ENCODE assay signal across 20 mouse cellular contexts in the genomic region with DNA sequence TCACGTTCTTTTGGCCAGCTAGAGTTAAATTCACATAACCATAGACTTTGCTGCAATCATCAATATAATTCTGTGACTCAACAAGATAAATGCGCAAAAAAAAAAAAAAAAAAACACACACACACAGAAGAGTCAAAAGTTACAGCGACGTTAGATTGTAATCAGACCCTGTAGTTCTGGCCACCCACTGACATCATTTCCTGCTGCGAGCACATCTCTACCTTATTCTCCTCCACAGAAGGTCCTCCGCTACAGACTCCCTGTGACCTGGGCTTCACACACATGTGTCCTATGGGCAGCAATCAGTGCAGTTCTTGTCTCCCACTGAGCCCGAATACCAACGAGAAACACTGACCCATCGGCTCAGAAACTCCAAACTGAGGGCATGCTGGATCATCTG.
DNase-seq lines count a peak whose midpoint lies in the region; ATAC-seq lines count a peak whose summit lies in the region.
"Had no signal": no experiment of that assay in that cellular context is flagged by ENCODE, and none has a peak within 500 bp of the region (broad histone marks: within the 10 kb centered on the region; RNA-seq: fewer than 3 reads in every experiment).

No protein-coding gene starts in this region.

- WGBS in forebrain, embryonic 15.5 days, result 88% methylated on average over 9 of the region's 9 CpGs

- H3K4me1 ChIP-seq in forebrain, embryonic 15.5 days, result no peaks in the 10 kb centered on the region

- H3K9ac ChIP-seq in forebrain, embryonic 15.5 days (replicated peaks), result no peak overlapping the region
- H3K9ac ChIP-seq: heart, embryonic 13.5 days; hindbrain, embryonic 13.5 days had no signal

- no peaks in the 10 kb centered on the region for H3K27me3 ChIP-seq in forebrain, embryonic 15.5 days
- H3K27me3 ChIP-seq: heart, embryonic 13.5 days; hindbrain, embryonic 13.5 days had no signal

- H3K4me3 ChIP-seq in forebrain, embryonic 15.5 days, result no peak overlapping the region
- H3K4me3 ChIP-seq: embryonic facial prominence, embryonic 10.5 days; heart, embryonic 13.5 days; hindbrain, embryonic 13.5 days had no signal

- no peaks in the 10 kb centered on the region for H3K36me3 ChIP-seq in forebrain, embryonic 15.5 days
- H3K36me3 ChIP-seq: embryonic facial prominence, embryonic 10.5 days; heart, embryonic 13.5 days; hindbrain, embryonic 13.5 days had no signal

- no peak for ATAC-seq in forebrain, embryonic 15.5 days (replicated peaks)
- ATAC-seq: forebrain, embryonic 14.5 days; hindbrain, postnatal 0 days; intestine, embryonic 16.5 days had no signal

- DNase-seq in thymus, postnatal 0 days (ENCODE audit: low spot score), result peak; percentile 47
- no peak for DNase-seq in thymus, postnatal 10 days (ENCODE audit: low spot score in 2 of 2)
- DNase-seq in CD4-positive, CD25-positive, alpha-beta regulatory T cell, adult 2 months (ENCODE audit: low read depth, low spot score), result peak; percentile 71
- DNase-seq in induced T-regulatory cell, adult 2 months (ENCODE audit: low read depth), result peak; percentile 81
- DNase-seq in right cerebral cortex, postnatal 25 days, result no peak
- DNase-seq in kidney, adult 9 months, result no peak
- DNase-seq: adrenal gland, postnatal 14 days; B cell, adult 2 months; cerebellum, adult 11-12 months; cerebellum, adult 9-10 months; cerebellum, postnatal 36 days; gastrocnemius, postnatal 36 days; heart, adult 11 months had no signal

- H3K4me2 ChIP-seq in forebrain, embryonic 15.5 days (replicated peaks), result no peak overlapping the region
- H3K4me2 ChIP-seq: heart, embryonic 13.5 days; hindbrain, embryonic 13.5 days had no signal

- H3K27ac ChIP-seq in forebrain, embryonic 15.5 days (replicated peaks), result no peak overlapping the region
- H3K27ac ChIP-seq: embryonic facial prominence, embryonic 10.5 days; heart, embryonic 13.5 days; hindbrain, embryonic 13.5 days; hindbrain, postnatal 0 days had no signal

- H3K9me3 ChIP-seq in forebrain, embryonic 15.5 days, result no peaks in the 10 kb centered on the region
- H3K9me3 ChIP-seq: embryonic facial prominence, embryonic 10.5 days; hindbrain, embryonic 13.5 days had no signal

Comparison
In these comparisons a context has a peak if more than half of its experiments do, and no peak if none do; other contexts are left out.
1. DNase-seq: peak in thymus, postnatal 0 days (single experiment), CD4-positive, CD25-positive, alpha-beta regulatory T cell, adult 2 months (single experiment) and induced T-regulatory cell, adult 2 months (single experiment); none in thymus, postnatal 10 days (0 of 2), right cerebral cortex, postnatal 25 days (single experiment) and kidney, adult 9 months (single experiment).